Mouse (Mus musculus) adrenal gland, postnatal 4 days (tissue): ENCODE data around the gene Gm20388. TPM values are rescaled to one million over a fixed set of nuclear protein-coding genes. Genes with fewer than 3 reads are reported as not detected.

Source experiments
- DNase-seq, 2 experiments: peaks; one replicate each; pipeline ENCODE4 v3.0.0; 2021 to 2022; ENCODE audit warnings: low spot score in 2 of 2, mixed read lengths in 2 of 2
- total RNA-seq, 2 experiments: library from RNA; stranded (reverse); gene quantifications; 2 replicates each; pipeline ENCODE4 v1.2.3; 2021

Gene Gm20388
- total RNA-seq, 2 experiments from 2014 or later = 8.8 TPM; not detected in 1

- DNase-seq = no peak
These were observed 2940.1 kb downstream of the Gm20388 start for GRCm38 (mm10) chr8:122850641-122851240.

GRCm38 (mm10) chr8:122851692-122852545 lies 2941.3 kb downstream of the Gm20388 start:
- no peak for DNase-seq

- no peak for DNase-seq
These were observed 2941.9 kb downstream of the Gm20388 start for GRCm38 (mm10) chr8:122852546-122852905.

- DNase-seq = no peak
These were observed 2942.7 kb downstream of the Gm20388 start for GRCm38 (mm10) chr8:122853340-122853771.

- DNase-seq = no peak
These were observed 2943.7 kb downstream of the Gm20388 start for GRCm38 (mm10) chr8:122854388-122854787.

GRCm38 (mm10) chr8:122855123-122855522 lies 2944.5 kb downstream of the Gm20388 start:
- no peak for DNase-seq

- DNase-seq = no peak
These were observed 2945.6 kb downstream of the Gm20388 start for GRCm38 (mm10) chr8:122856288-122856687.

GRCm38 (mm10) chr8:122859843-122860242 lies 2949.2 kb downstream of the Gm20388 start:
- no peak for DNase-seq

- no peak for DNase-seq
These were observed 2954.1 kb downstream of the Gm20388 start for GRCm38 (mm10) chr8:122864719-122865129.

GRCm38 (mm10) chr8:122865441-122865840 lies 2954.8 kb downstream of the Gm20388 start:
- DNase-seq = no peak

GRCm38 (mm10) chr8:122866231-122866630 lies 2955.6 kb downstream of the Gm20388 start:
- DNase-seq = no peak

- DNase-seq = no peak
These were observed 2957.3 kb downstream of the Gm20388 start for GRCm38 (mm10) chr8:122867982-122868381.

- DNase-seq = no peak
These were observed 2959.8 kb downstream of the Gm20388 start for GRCm38 (mm10) chr8:122870377-122870863.

- DNase-seq = no peak
These were observed 2961.0 kb downstream of the Gm20388 start for GRCm38 (mm10) chr8:122871663-122872062.

GRCm38 (mm10) chr8:122873171-122873570 lies 2962.5 kb downstream of the Gm20388 start:
- no peak for DNase-seq

- DNase-seq = no peak
These were observed 2964.5 kb downstream of the Gm20388 start for GRCm38 (mm10) chr8:122875186-122875585.

GRCm38 (mm10) chr8:122878231-122878630 lies 2967.6 kb downstream of the Gm20388 start:
- DNase-seq = no peak

GRCm38 (mm10) chr8:122880302-122880701 lies 2969.7 kb downstream of the Gm20388 start:
- no peak for DNase-seq

GRCm38 (mm10) chr8:122883671-122884070 lies 2973.0 kb downstream of the Gm20388 start:
- DNase-seq = no peak

GRCm38 (mm10) chr8:122891440-122891839 lies 2980.8 kb downstream of the Gm20388 start:
- DNase-seq = no peak

- no peak for DNase-seq
These were observed 2982.8 kb downstream of the Gm20388 start for GRCm38 (mm10) chr8:122893451-122893850.

- no peak for DNase-seq
These were observed 2985.7 kb downstream of the Gm20388 start for GRCm38 (mm10) chr8:122896317-122896716.
